Mouse (Mus musculus) E14TG2a.4 (cell line): ENCODE results near the gene Gm45213.

Experiments used
- CTCF ChIP-seq: conservative IDR thresholded peaks from 2 replicates; pipeline ENCODE4 v1.5.1; 2014; ENCODE audit warnings: low read length
- NANOG ChIP-seq: IDR thresholded peaks from 2 replicates; pipeline ENCODE4 v1.6.1; 2014; ENCODE audit warnings: borderline replicate concordance, low read length, mixed read lengths

- TF ChIP-seq CTCF (no peak), NANOG (no peak)
Observed at GRCm38 (mm10) chr7:66047975-66048374, 4.6 kb downstream of the Gm45213 start.
